Mouse (Mus musculus) megakaryocyte, embryonic 14.5 days (primary cell): Measurements from ENCODE around the gene Rph3al.

ENCODE experiments used
- FLI1 ChIP-seq: IDR thresholded peaks from 2 replicates; pipeline ENCODE4 v1.6.1; 2012; ENCODE audit warnings: low read length, inconsistent platforms, mixed read lengths
- GATA1 ChIP-seq: IDR thresholded peaks from 3 replicates; pipeline ENCODE4 v1.6.1; 2012; ENCODE audit warnings: mixed read lengths, low read length, inconsistent platforms, borderline replicate concordance

DNA sequence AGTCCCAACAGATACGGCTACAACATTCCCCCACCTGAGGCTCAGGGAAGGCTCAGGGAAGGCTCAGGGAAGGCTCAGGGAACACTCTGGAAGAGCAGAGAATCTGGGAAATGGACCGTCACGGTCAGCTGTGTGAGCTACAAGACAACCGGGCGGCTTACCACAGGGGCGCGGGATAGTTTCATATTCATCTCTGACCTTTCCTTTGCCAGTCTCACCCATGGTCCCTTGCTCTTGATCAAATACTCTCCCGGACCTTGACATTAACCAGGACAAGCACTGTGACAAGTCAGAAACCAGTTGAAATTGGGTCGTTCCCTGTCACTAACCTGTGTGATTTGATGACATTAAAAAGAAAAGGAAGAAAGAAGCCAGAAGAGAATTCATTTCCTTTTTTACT, 16.7 kb upstream of the Rph3al start:
- TF ChIP-seq GATA1 (no peak), FLI1 (no peak)
